Mouse (Mus musculus): ENCODE measurements around the gene Tfap2a.

- TF ChIP-seq POLR2A (IDR thresholded peaks at IDR 0.05; ENCODE audit: insufficient read length, low read depth) = no peak
- no peak for TF ChIP-seq USF1 (IDR thresholded peaks at IDR 0.05; ENCODE audit: low read depth)
- TF ChIP-seq TCF12 (IDR thresholded peaks at IDR 0.05; ENCODE audit: insufficient read depth, poor library complexity, severe bottlenecking) = no peak
- no peak for TF ChIP-seq E2F4 (IDR thresholded peaks at IDR 0.05; ENCODE audit: insufficient read depth)
- no peak for TF ChIP-seq POLR2AphosphoS2 (IDR thresholded peaks at IDR 0.05; ENCODE audit: insufficient read length, low read depth)
- no peak for TF ChIP-seq MAX (IDR thresholded peaks at IDR 0.05; ENCODE audit: low read depth)
- no peak for TF ChIP-seq CEBPB (IDR thresholded peaks at IDR 0.05; ENCODE audit: insufficient read depth, poor library complexity, severe bottlenecking)
- TF ChIP-seq TCF3 (IDR thresholded peaks at IDR 0.05; ENCODE audit: insufficient read length, low read depth) = no peak
- TF ChIP-seq SRF (IDR thresholded peaks at IDR 0.05; ENCODE audit: control insufficient read depth, insufficient read length, low read depth) = no peak
- no peak for TF ChIP-seq MYOG (IDR thresholded peaks at IDR 0.05; ENCODE audit: control insufficient read depth in 1 of 3, insufficient read depth in 1 of 3, insufficient read length in 2 of 3, low read depth in 2 of 3)
- no peak for TF ChIP-seq MYOD1 (IDR thresholded peaks at IDR 0.05; ENCODE audit: control insufficient read depth in 1 of 3, insufficient read length in 2 of 3, low read depth in 2 of 3)
Measured at GRCm38 (mm10) chr13:40732085-40732484, 6.1 kb downstream of the Tfap2a start.
